Mouse (Mus musculus): ENCODE data around the gene Psmd1.
A peak's percentile ranks its signal among the peaks of the same experiment; 100 is the strongest.

The Psmd1 gene

GRCm38 (mm10) chr1:86114141-86114540 lies 50.0 kb downstream of the Psmd1 start:
- Histone ChIP-seq H3K27me3 (ENCODE audit: insufficient read depth, low read length) (no peaks in the 10 kb centered on the region), H3K4me1 (replicated peaks; ENCODE audit: low read depth, low read length) (peaks cover 9% of the 10 kb centered on the region; the same call in 1 of the 2 replicates), H3K9me3 (ENCODE audit: low read length) (no peaks in the 10 kb centered on the region), H3K36me3 (ENCODE audit: insufficient read depth, low read length) (peaks cover 69% of the 10 kb centered on the region), H3K4me3 (replicated peaks; ENCODE audit: low read length) (no peak overlapping the region)
- TF ChIP-seq CTCF (conservative IDR thresholded peaks at IDR 0.05; ENCODE audit: low read length) (no peak), POU5F1 (IDR thresholded peaks at IDR 0.05; ENCODE audit: borderline replicate concordance, low read length) (no peak), NANOG (IDR thresholded peaks at IDR 0.05; ENCODE audit: borderline replicate concordance, low read length) (no peak)

DNA sequence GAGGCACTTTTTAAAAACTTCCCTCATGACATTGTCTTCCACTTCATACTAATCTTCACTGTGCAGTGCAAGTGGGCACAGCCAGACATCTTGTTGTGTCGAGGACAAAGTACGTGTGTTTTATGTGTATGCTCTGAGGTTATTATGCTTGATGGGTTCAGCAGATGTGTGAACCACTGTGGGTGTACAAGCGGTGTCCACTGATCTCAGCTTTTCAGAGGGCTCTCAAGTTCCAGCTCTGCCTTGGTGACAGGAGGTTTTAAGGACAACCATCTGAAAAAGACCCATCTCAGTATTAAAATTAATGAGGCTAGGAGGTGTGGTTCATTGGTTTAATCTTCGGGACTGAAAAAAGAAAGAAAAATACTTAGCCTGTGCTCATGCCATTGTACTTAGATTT lies 55.4 kb downstream of the Psmd1 start:
- TF ChIP-seq CTCF (conservative IDR thresholded peaks at IDR 0.05; ENCODE audit: low read length) (no peak), NANOG (IDR thresholded peaks at IDR 0.05; ENCODE audit: borderline replicate concordance, low read length) (no peak), POU5F1 (IDR thresholded peaks at IDR 0.05; ENCODE audit: borderline replicate concordance, low read length) (no peak)
- Histone ChIP-seq H3K4me3 (replicated peaks; ENCODE audit: low read length) (no peak overlapping the region), H3K4me1 (replicated peaks; ENCODE audit: low read depth, low read length) (peaks cover 9% of the 10 kb centered on the region; the same call in 1 of the 2 replicates), H3K9me3 (ENCODE audit: low read length) (no peaks in the 10 kb centered on the region), H3K27me3 (ENCODE audit: insufficient read depth, low read length) (no peaks in the 10 kb centered on the region), H3K36me3 (ENCODE audit: insufficient read depth, low read length) (peaks cover 93% of the 10 kb centered on the region)

- TF ChIP-seq NANOG (IDR thresholded peaks at IDR 0.05; ENCODE audit: borderline replicate concordance, low read length) (no peak), CTCF (conservative IDR thresholded peaks at IDR 0.05; ENCODE audit: low read length) (no peak), POU5F1 (IDR thresholded peaks at IDR 0.05; ENCODE audit: borderline replicate concordance, low read length) (no peak)
- Histone ChIP-seq H3K4me1 (replicated peaks; ENCODE audit: low read depth, low read length) (no peaks in the 10 kb centered on the region), H3K9me3 (ENCODE audit: low read length) (no peaks in the 10 kb centered on the region), H3K4me3 (replicated peaks; ENCODE audit: low read length) (no peak overlapping the region), H3K27me3 (ENCODE audit: insufficient read depth, low read length) (no peaks in the 10 kb centered on the region), H3K36me3 (ENCODE audit: insufficient read depth, low read length) (peaks cover 95% of the 10 kb centered on the region)
Observed at GRCm38 (mm10) chr1:86126036-86126435, 61.8 kb downstream of the Psmd1 start.

DNA sequence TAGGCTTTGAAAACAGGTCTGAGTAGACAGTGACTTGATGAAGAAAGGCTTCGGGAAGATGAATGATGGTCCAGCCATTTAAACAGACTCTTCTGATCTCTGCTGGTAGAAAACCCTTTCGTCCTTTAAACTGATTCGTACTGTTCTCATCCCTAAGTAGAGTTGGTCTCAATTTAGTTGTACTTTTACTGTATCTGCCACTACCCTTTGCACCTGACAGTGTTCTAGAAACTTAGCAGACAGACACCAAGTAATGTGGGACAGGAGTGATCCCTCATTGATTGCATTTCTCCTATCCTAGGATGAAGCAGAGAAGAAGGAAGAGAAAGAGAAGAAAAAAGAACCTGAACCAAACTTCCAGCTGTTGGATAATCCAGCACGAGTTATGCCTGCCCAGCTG lies 69.2 kb downstream of the Psmd1 start, which contains the start of gene Gm21972:
Gene Gm21972 (plus strand): TSS at position 301 of the 400 bp plus-strand sequence.
- H3K36me3 ChIP-seq (ENCODE audit: insufficient read depth, low read length): peaks cover 92% of the 10 kb centered on the region
- TF ChIP-seq CTCF (conservative IDR thresholded peaks at IDR 0.05; ENCODE audit: low read length): no peak
- TF ChIP-seq NANOG (IDR thresholded peaks at IDR 0.05; ENCODE audit: borderline replicate concordance, low read length): no peak
- TF ChIP-seq POU5F1 (IDR thresholded peaks at IDR 0.05; ENCODE audit: borderline replicate concordance, low read length): no peak
- no peak within 1 kb of the TSS for H3K4me3 ChIP-seq (replicated peaks; ENCODE audit: low read length)
- H3K9me3 ChIP-seq (ENCODE audit: low read length): no peaks in the 10 kb centered on the region
- H3K27me3 ChIP-seq (ENCODE audit: insufficient read depth, low read length): no peaks in the 10 kb centered on the region
- peaks cover 8% of the 10 kb centered on the region; the same call in 1 of the 2 replicates for H3K4me1 ChIP-seq (replicated peaks; ENCODE audit: low read depth, low read length)

GRCm38 (mm10) chr1:86135315-86135714 lies 71.1 kb downstream of the Psmd1 start:
- Histone ChIP-seq H3K4me1 (replicated peaks; ENCODE audit: low read depth, low read length) (peaks cover 8% of the 10 kb centered on the region; the same call in 1 of the 2 replicates), H3K27me3 (ENCODE audit: insufficient read depth, low read length) (no peaks in the 10 kb centered on the region), H3K9me3 (ENCODE audit: low read length) (no peaks in the 10 kb centered on the region), H3K36me3 (ENCODE audit: insufficient read depth, low read length) (peaks cover 90% of the 10 kb centered on the region), H3K4me3 (replicated peaks; ENCODE audit: low read length) (no peak overlapping the region)
- TF ChIP-seq NANOG (IDR thresholded peaks at IDR 0.05; ENCODE audit: borderline replicate concordance, low read length) (no peak), CTCF (conservative IDR thresholded peaks at IDR 0.05; ENCODE audit: low read length) (no peak), POU5F1 (IDR thresholded peaks at IDR 0.05; ENCODE audit: borderline replicate concordance, low read length) (no peak)

- no peak for TF ChIP-seq POU5F1 (IDR thresholded peaks at IDR 0.05; ENCODE audit: borderline replicate concordance, low read length)
- no peak for TF ChIP-seq CTCF (conservative IDR thresholded peaks at IDR 0.05; ENCODE audit: low read length)
- TF ChIP-seq NANOG (IDR thresholded peaks at IDR 0.05; ENCODE audit: borderline replicate concordance, low read length): no peak
- Histone ChIP-seq H3K9me3 (ENCODE audit: low read length) (no peaks in the 10 kb centered on the region), H3K27me3 (ENCODE audit: insufficient read depth, low read length) (no peaks in the 10 kb centered on the region), H3K36me3 (ENCODE audit: insufficient read depth, low read length) (peaks cover 60% of the 10 kb centered on the region), H3K4me1 (replicated peaks; ENCODE audit: low read depth, low read length) (peaks cover 19% of the 10 kb centered on the region), H3K4me3 (replicated peaks; ENCODE audit: low read length) (no peak overlapping the region)
Observed at GRCm38 (mm10) chr1:86141081-86141480, 76.9 kb downstream of the Psmd1 start.

GRCm38 (mm10) chr1:86143165-86143564 lies 79.0 kb downstream of the Psmd1 start:
- no peaks in the 10 kb centered on the region for H3K27me3 ChIP-seq (ENCODE audit: insufficient read depth, low read length)
- H3K36me3 ChIP-seq (ENCODE audit: insufficient read depth, low read length): peaks cover 39% of the 10 kb centered on the region
- H3K4me1 ChIP-seq (replicated peaks; ENCODE audit: low read depth, low read length): peaks cover 18% of the 10 kb centered on the region
- H3K4me3 ChIP-seq (replicated peaks; ENCODE audit: low read length): no peak overlapping the region
- TF ChIP-seq NANOG (IDR thresholded peaks at IDR 0.05; ENCODE audit: borderline replicate concordance, low read length) (no peak), POU5F1 (IDR thresholded peaks at IDR 0.05; ENCODE audit: borderline replicate concordance, low read length) (no peak), CTCF (conservative IDR thresholded peaks at IDR 0.05; ENCODE audit: low read length) (no peak)
- H3K9me3 ChIP-seq (ENCODE audit: low read length): no peaks in the 10 kb centered on the region

GRCm38 (mm10) chr1:86144001-86144944 lies 80.1 kb downstream of the Psmd1 start:
- Histone ChIP-seq H3K36me3 (ENCODE audit: insufficient read depth, low read length) (peaks cover 28% of the 10 kb centered on the region), H3K4me1 (replicated peaks; ENCODE audit: low read depth, low read length) (peaks cover 18% of the 10 kb centered on the region), H3K9me3 (ENCODE audit: low read length) (no peaks in the 10 kb centered on the region), H3K4me3 (replicated peaks; ENCODE audit: low read length) (no peak overlapping the region), H3K27me3 (ENCODE audit: insufficient read depth, low read length) (no peaks in the 10 kb centered on the region)
- no peak for TF ChIP-seq POU5F1 (IDR thresholded peaks at IDR 0.05; ENCODE audit: borderline replicate concordance, low read length)
- peak; percentile 34 for TF ChIP-seq CTCF (conservative IDR thresholded peaks at IDR 0.05; ENCODE audit: low read length)
- TF ChIP-seq NANOG (IDR thresholded peaks at IDR 0.05; ENCODE audit: borderline replicate concordance, low read length): no peak

Data from E14TG2a.4 (cell line).